Mouse (Mus musculus): ENCODE data around the gene 1810024B03Rik. TPM values are rescaled to one million over a fixed set of nuclear protein-coding genes. Genes with fewer than 3 reads are reported as not detected.

1810024B03Rik gene
- polyA plus RNA-seq (2012; rRNA removed) = 0.61 and 0.70 TPM in 2 replicates

GRCm38 (mm10) chr2:127207547-127208451 is at the start of gene 1810024B03Rik, which contains the start of gene Snrnp200:
Gene 1810024B03Rik, minus strand, starts transcription at chr2:127208280.
Gene Snrnp200, plus strand, starts transcription at chr2:127208386.

GRCm38 (mm10) chr2:127247592-127248333 is 39.7 kb upstream of the 1810024B03Rik start, which contains the start of the genes Ciao1 and Tmem127:
Gene Ciao1, minus strand, starts transcription at chr2:127247816.
Gene Tmem127, plus strand, starts transcription at chr2:127247908.

GRCm38 (mm10) chr2:127143158-127144063 is 64.7 kb downstream of the 1810024B03Rik start, which contains the start of gene Itpripl1:
Gene Itpripl1, minus strand, starts transcription at chr2:127143442.

Other genes with a start within 250 kb of the 1810024B03Rik start
- gene Ap4e1, start 199.6 kb downstream of the 1810024B03Rik start, polyA plus RNA-seq (2012; rRNA removed) = 2.5 and 2.7 TPM in 2 replicates
- gene Blvra, start 137.6 kb downstream of the 1810024B03Rik start, polyA plus RNA-seq (2012; rRNA removed) = 20.5 and 22.3 TPM in 2 replicates
- gene Ncaph, start 74.3 kb downstream of the 1810024B03Rik start, polyA plus RNA-seq (2012; rRNA removed) = 16.4 and 18.2 TPM in 2 replicates
- gene Itpripl1, start 64.8 kb downstream of the 1810024B03Rik start, polyA plus RNA-seq (2012; rRNA removed) = 5.6 and 5.8 TPM in 2 replicates
- gene Snrnp200, start 106 bp upstream of the 1810024B03Rik start, polyA plus RNA-seq (2012; rRNA removed) = 20.5 and 21.5 TPM in 2 replicates
- gene Ciao1, start 39.5 kb upstream of the 1810024B03Rik start, polyA plus RNA-seq (2012; rRNA removed) = 32.3 and 35.5 TPM in 2 replicates
- gene Tmem127, start 39.6 kb upstream of the 1810024B03Rik start, polyA plus RNA-seq (2012; rRNA removed) = 9.6 and 9.9 TPM in 2 replicates
- 31.9 and 35.9 TPM in 2 replicates for gene Stard7, start 61.9 kb upstream of the 1810024B03Rik start, polyA plus RNA-seq (2012; rRNA removed)
- gene Dusp2, start 127.9 kb upstream of the 1810024B03Rik start, polyA plus RNA-seq (2012; rRNA removed) = 3.8 and 4.8 TPM in 2 replicates
- gene Astl, start 130.4 kb upstream of the 1810024B03Rik start, polyA plus RNA-seq (2012; rRNA removed) = not detected in 2 replicates
- 3.1 and 3.7 TPM in 2 replicates for gene Adra2b, start 154.9 kb upstream of the 1810024B03Rik start, polyA plus RNA-seq (2012; rRNA removed)
- gene Gpat2, start 216.9 kb upstream of the 1810024B03Rik start, polyA plus RNA-seq (2012; rRNA removed) = 0.60 and 0.61 TPM in 2 replicates
- 9.2 and 9.7 TPM in 2 replicates for gene Fahd2a, start 236.3 kb upstream of the 1810024B03Rik start, polyA plus RNA-seq (2012; rRNA removed)